Mouse (Mus musculus) layer of hippocampus, adult 9-11 months (tissue): Measurements from ENCODE around the gene Tnrc6c.

Source experiments
- DNase-seq: peaks from one replicate; pipeline ENCODE4 v3.0.0; 2022

The Tnrc6c gene

GRCm38 (mm10) chr11:117638809-117639208, 15.3 kb upstream of the Tnrc6c start:
- DNase-seq: no peak

GRCm38 (mm10) chr11:117639331-117639970, 14.6 kb upstream of the Tnrc6c start:
- no peak for DNase-seq

- no peak for DNase-seq
Observed at GRCm38 (mm10) chr11:117642181-117642580, 11.9 kb upstream of the Tnrc6c start.

GRCm38 (mm10) chr11:117643240-117643639, 10.8 kb upstream of the Tnrc6c start:
- peak; percentile 21 for DNase-seq

- no peak for DNase-seq
Observed at GRCm38 (mm10) chr11:117646786-117647185, 7.3 kb upstream of the Tnrc6c start.

GRCm38 (mm10) chr11:117648005-117648404, 6.1 kb upstream of the Tnrc6c start:
- DNase-seq: peak; percentile 44

- no peak for DNase-seq
Observed at GRCm38 (mm10) chr11:117650721-117651644, 3.1 kb upstream of the Tnrc6c start.

GRCm38 (mm10) chr11:117652907-117653306, 1.2 kb upstream of the Tnrc6c start:
- no peak for DNase-seq

- peak; percentile 100 for DNase-seq
Observed at GRCm38 (mm10) chr11:117654380-117654924, 363 bp downstream of the Tnrc6c start.

GRCm38 (mm10) chr11:117654934-117655291, 824 bp downstream of the Tnrc6c start:
- DNase-seq: no peak

GRCm38 (mm10) chr11:117655292-117656076, 1.4 kb downstream of the Tnrc6c start:
- DNase-seq: peak; percentile 66

GRCm38 (mm10) chr11:117656077-117656401, 1.9 kb downstream of the Tnrc6c start:
- no peak for DNase-seq

- DNase-seq: no peak
Observed at GRCm38 (mm10) chr11:117658974-117659373, 4.9 kb downstream of the Tnrc6c start.

- no peak for DNase-seq
Observed at GRCm38 (mm10) chr11:117663036-117663809, 9.1 kb downstream of the Tnrc6c start.

- no peak for DNase-seq
Observed at GRCm38 (mm10) chr11:117663810-117664139, 9.7 kb downstream of the Tnrc6c start.

GRCm38 (mm10) chr11:117665189-117665588, 11.1 kb downstream of the Tnrc6c start:
- no peak for DNase-seq

- no peak for DNase-seq
Observed at GRCm38 (mm10) chr11:117666563-117666962, 12.5 kb downstream of the Tnrc6c start.

- DNase-seq: no peak
Observed at GRCm38 (mm10) chr11:117667152-117667551, 13.1 kb downstream of the Tnrc6c start.

GRCm38 (mm10) chr11:117667825-117668224, 13.7 kb downstream of the Tnrc6c start:
- no peak for DNase-seq

- no peak for DNase-seq
Observed at GRCm38 (mm10) chr11:117671626-117672025, 17.5 kb downstream of the Tnrc6c start.

- no peak for DNase-seq
Observed at GRCm38 (mm10) chr11:117674531-117674930, 20.4 kb downstream of the Tnrc6c start.

- DNase-seq: no peak
Observed at GRCm38 (mm10) chr11:117676649-117677048, 22.6 kb downstream of the Tnrc6c start.

GRCm38 (mm10) chr11:117677111-117677510, 23.0 kb downstream of the Tnrc6c start:
- no peak for DNase-seq
